Mouse (Mus musculus): ENCODE measurements around the gene Zfp599.

GRCm38 (mm10) chr9:22258784-22259183, 911 bp downstream of the Zfp599 start:
- TF ChIP-seq POLR2A (IDR thresholded peaks at IDR 0.05; ENCODE audit: control insufficient read depth, extremely low read depth, insufficient read depth, low read length, poor library complexity), result no peak
- TF ChIP-seq CTCF (IDR thresholded peaks at IDR 0.05; ENCODE audit: borderline replicate concordance, control insufficient read depth, extremely low read depth, insufficient read depth, low read length, poor library complexity), result no peak
